Mouse (Mus musculus) brain, adult 2 months (tissue): ENCODE data around the gene Pet117.
"Not testable (repeated sequence)": the region's sequence is repeated elsewhere in the genome, so short reads cannot be mapped to it uniquely, and the experiment has no call there.

Experiments used
- DNase-seq: peaks from one replicate; pipeline ENCODE4 v3.0.0; 2011; ENCODE audit warnings: low read depth, low spot score

Pet117 gene

GRCm38 (mm10) chr2:144368400-144369019, at the start of gene Pet117, which contains the start of gene Kat14:
Gene Pet117 (plus strand): TSS chr2:144368996.
Gene Kat14 (plus strand): TSS chr2:144368983.
- peak; percentile 99 for DNase-seq

- no peak for DNase-seq
Measured at GRCm38 (mm10) chr2:144324218-144324617, 44.6 kb upstream of the Pet117 start.

- DNase-seq, result no peak
Measured at GRCm38 (mm10) chr2:144329451-144329850, 39.3 kb upstream of the Pet117 start.

GRCm38 (mm10) chr2:144329937-144330336, 38.9 kb upstream of the Pet117 start:
- no peak for DNase-seq

- DNase-seq, result no peak
Measured at GRCm38 (mm10) chr2:144330352-144330959, 38.3 kb upstream of the Pet117 start.

- DNase-seq, result no peak
Measured at GRCm38 (mm10) chr2:144330960-144331371, 37.8 kb upstream of the Pet117 start.

- DNase-seq, result peak; percentile 34
Measured at GRCm38 (mm10) chr2:144331401-144332302, 37.1 kb upstream of the Pet117 start, which contains the start of gene Ovol2. Gene Ovol2 (minus strand): TSS chr2:144332146.

- no peak for DNase-seq
Measured at GRCm38 (mm10) chr2:144332486-144332885, 36.3 kb upstream of the Pet117 start.

GRCm38 (mm10) chr2:144333138-144333842, 35.5 kb upstream of the Pet117 start:
- peak; percentile 63 for DNase-seq

- DNase-seq, result no peak
Measured at GRCm38 (mm10) chr2:144337230-144337629, 31.6 kb upstream of the Pet117 start.

- no peak for DNase-seq
Measured at GRCm38 (mm10) chr2:144337701-144338100, 31.1 kb upstream of the Pet117 start.

GRCm38 (mm10) chr2:144338149-144338548, 30.6 kb upstream of the Pet117 start:
- DNase-seq, result not testable (repeated sequence)

- no peak for DNase-seq
Measured at GRCm38 (mm10) chr2:144343158-144343557, 25.6 kb upstream of the Pet117 start.

GRCm38 (mm10) chr2:144348525-144348924, 20.3 kb upstream of the Pet117 start:
- no peak for DNase-seq

GRCm38 (mm10) chr2:144352843-144353242, 16.0 kb upstream of the Pet117 start:
- DNase-seq, result peak; percentile 56

- DNase-seq, result no peak
Measured at GRCm38 (mm10) chr2:144369020-144369421, 225 bp downstream of the Pet117 start.

- DNase-seq, result no peak
Measured at GRCm38 (mm10) chr2:144369511-144369910, 715 bp downstream of the Pet117 start.

GRCm38 (mm10) chr2:144371566-144371965, 2.8 kb downstream of the Pet117 start:
- DNase-seq, result no peak

GRCm38 (mm10) chr2:144373063-144373462, 4.3 kb downstream of the Pet117 start:
- peak; percentile 56 for DNase-seq

- no peak for DNase-seq
Measured at GRCm38 (mm10) chr2:144375063-144375703, 6.4 kb downstream of the Pet117 start.

- DNase-seq, result peak; percentile 94
Measured at GRCm38 (mm10) chr2:144381293-144381692, 12.5 kb downstream of the Pet117 start.
